Mouse (Mus musculus) gastrocnemius, postnatal 14 days (tissue): ENCODE measurements around the gene Sycn. TPM values are rescaled to one million over a fixed set of nuclear protein-coding genes. Genes with fewer than 3 reads are reported as not detected.
"Not testable (repeated sequence)": the region's sequence is repeated elsewhere in the genome, so short reads cannot be mapped to it uniquely, and the experiment has no call there.

Experiments used
- DNase-seq: peaks from one replicate; pipeline ENCODE4 v3.0.0; 2021; ENCODE audit warnings: mixed read lengths
- intact Hi-C: fragments of 180-260 bp; cut with DNase I; formaldehyde crosslinking; loops from one replicate; pipeline ENCODE4 v1.15.1; 2025; ENCODE audit warnings: low total_unique reads
- long read RNA-seq, 2 experiments: library from polyadenylated mRNA; stranded (forward); transcript quantifications; one replicate each; pipeline ENCODE4 v2.0.0; 2021
- total RNA-seq, 2 experiments: library from RNA; stranded (reverse); gene quantifications; 2 replicates each; pipeline ENCODE4 v1.2.3; 2021

The Sycn gene
- not detected for total RNA-seq
- long read RNA-seq, experiment 1, result 0 reads
- long read RNA-seq, experiment 2, result 0 reads

- intact Hi-C loops, result loop anchor here (10.0 kb wide), 1 partner anchor 56 kb away; no protein-coding TSS in a partner anchor
- DNase-seq, result no peak
Observed at GRCm38 (mm10) chr7:28540526-28540925, at the start of gene Sycn. Gene Sycn (plus strand): TSS chr7:28540885.

- intact Hi-C loops, result loop anchor here (5.0 kb wide), 1 partner anchor 111 kb away; no protein-coding TSS in a partner anchor
- DNase-seq, result no peak
Observed at GRCm38 (mm10) chr7:28490903-28491302, 49.8 kb upstream of the Sycn start.

GRCm38 (mm10) chr7:28492310-28492709, 48.4 kb upstream of the Sycn start:
- DNase-seq, result no peak
- intact Hi-C loops, result loop anchor here (5.0 kb wide), 1 partner anchor 110 kb away; no protein-coding TSS in a partner anchor

- intact Hi-C loops, result no loop called here
- DNase-seq, result no peak
Observed at GRCm38 (mm10) chr7:28495426-28495825, 45.3 kb upstream of the Sycn start.

GRCm38 (mm10) chr7:28505585-28505984, 35.1 kb upstream of the Sycn start:
- DNase-seq, result no peak

GRCm38 (mm10) chr7:28509121-28509520, 31.6 kb upstream of the Sycn start:
- intact Hi-C loops, DNase-seq: not testable (repeated sequence)

More at GRCm38 (mm10) chr7:28505585-28505984, 35.1 kb upstream of the Sycn start:
- intact Hi-C loops, result no loop called here

GRCm38 (mm10) chr7:28510405-28510974, 30.2 kb upstream of the Sycn start, which contains the start of gene Ifnl2:
Gene Ifnl2 (minus strand): TSS chr7:28510455.
- DNase-seq, intact Hi-C loops: not testable (repeated sequence)

- DNase-seq, result no peak
- intact Hi-C loops, result no loop called here
Observed at GRCm38 (mm10) chr7:28511441-28511840, 29.2 kb upstream of the Sycn start.

- DNase-seq, intact Hi-C loops: not testable (repeated sequence)
Observed at GRCm38 (mm10) chr7:28522536-28522935, 18.1 kb upstream of the Sycn start, which contains the start of gene Ifnl3. Gene Ifnl3 (plus strand): TSS chr7:28522836.

GRCm38 (mm10) chr7:28527922-28528719, 12.6 kb upstream of the Sycn start:
- peak; percentile 83 for DNase-seq
- intact Hi-C loops, result loop anchor here (5.0 kb wide), 1 partner anchor 81 kb away; no protein-coding TSS in a partner anchor

GRCm38 (mm10) chr7:28532005-28532404, 8.7 kb upstream of the Sycn start:
- intact Hi-C loops, result no loop called here

GRCm38 (mm10) chr7:28538886-28539285, 1.8 kb upstream of the Sycn start:
- intact Hi-C loops, DNase-seq: not testable (repeated sequence)

More at GRCm38 (mm10) chr7:28532005-28532404, 8.7 kb upstream of the Sycn start:
- no peak for DNase-seq

GRCm38 (mm10) chr7:28544051-28544601, 3.4 kb downstream of the Sycn start:
- intact Hi-C loops, result loop anchor here (10.0 kb wide), 1 partner anchor 59 kb away; no protein-coding TSS in a partner anchor
- DNase-seq, result no peak

- intact Hi-C loops, result loop anchor here (10.0 kb wide), 1 partner anchor 60 kb away; no protein-coding TSS in a partner anchor
- no peak for DNase-seq
Observed at GRCm38 (mm10) chr7:28545048-28545890, 4.6 kb downstream of the Sycn start.

- no peak for DNase-seq
- intact Hi-C loops, result loop anchor here (10.0 kb wide), 1 partner anchor 61 kb away; no protein-coding TSS in a partner anchor
Observed at GRCm38 (mm10) chr7:28545891-28546210, 5.2 kb downstream of the Sycn start.

GRCm38 (mm10) chr7:28546649-28547048, 6.0 kb downstream of the Sycn start:
- intact Hi-C loops, result loop anchor here (10.0 kb wide), 1 partner anchor 62 kb away; no protein-coding TSS in a partner anchor
- no peak for DNase-seq

- DNase-seq, result no peak
- intact Hi-C loops, result loop anchor here (10.0 kb wide), 1 partner anchor 62 kb away; no protein-coding TSS in a partner anchor
Observed at GRCm38 (mm10) chr7:28547154-28547553, 6.5 kb downstream of the Sycn start, which contains the start of gene Nccrp1. Gene Nccrp1 (minus strand): TSS chr7:28547254.

GRCm38 (mm10) chr7:28547628-28548027, 6.9 kb downstream of the Sycn start:
- intact Hi-C loops, result loop anchor here (10.0 kb wide), 1 partner anchor 63 kb away; no protein-coding TSS in a partner anchor
- DNase-seq, result no peak

GRCm38 (mm10) chr7:28553076-28553475, 12.4 kb downstream of the Sycn start:
- no peak for DNase-seq
- intact Hi-C loops, result no loop called here
